Mouse (Mus musculus) forebrain, postnatal 0 days (tissue): ENCODE results near the gene Atp8a2. TPM values are rescaled to one million over a fixed set of nuclear protein-coding genes. Genes with fewer than 3 reads are reported as not detected.

Experiments used
- ATAC-seq: fragments of 200-750 bp; cut with Nextera tagmentation; 2 replicates; pipeline ENCODE4 v1.8.0; 2017; ENCODE audit warnings: mild to moderate bottlenecking, moderate library complexity
- DNase-seq: peaks from one replicate; pipeline ENCODE4 v3.0.0-alpha.2; 2015
- H3K27ac ChIP-seq: fragments of 300-500 bp; sonication (generic); 2 replicates; pipeline ENCODE4 v1.5.1; 2014; ENCODE audit warnings: low read depth, mild to moderate bottlenecking, antibody characterized with exemption, low read length, moderate library complexity, mixed read lengths
- H3K27me3 ChIP-seq: fragments of 300-500 bp; sonication (generic); 2 replicates; pipeline ENCODE4 v1.6.1; 2014; ENCODE audit warnings: mild to moderate bottlenecking, low read length, mixed read lengths; ENCODE audit not compliant: insufficient read depth
- H3K36me3 ChIP-seq: fragments of 300-500 bp; sonication (generic); 2 replicates; pipeline ENCODE4 v1.6.1; 2014; ENCODE audit warnings: mild to moderate bottlenecking, moderate library complexity; ENCODE audit not compliant: insufficient read depth
- H3K4me1 ChIP-seq: fragments of 300-500 bp; sonication (generic); 2 replicates; pipeline ENCODE4 v1.6.1; 2014; ENCODE audit warnings: antibody characterized with exemption; ENCODE audit not compliant: insufficient read depth
- H3K4me2 ChIP-seq: fragments of 300-500 bp; sonication (generic); 2 replicates; pipeline ENCODE4 v1.6.1; 2014; ENCODE audit warnings: low read depth, mild to moderate bottlenecking, moderate library complexity
- H3K4me3 ChIP-seq: fragments of 300-500 bp; sonication (generic); 2 replicates; pipeline ENCODE4 v1.5.1; 2014; ENCODE audit warnings: low read depth, low read length, mixed read lengths
- H3K9ac ChIP-seq: fragments of 300-500 bp; sonication (generic); 2 replicates; pipeline ENCODE4 v1.6.1; 2014; ENCODE audit warnings: mild to moderate bottlenecking
- H3K9me3 ChIP-seq: fragments of 300-500 bp; sonication (generic); 2 replicates; pipeline ENCODE4 v1.6.1; 2016; ENCODE audit warnings: low read length
- CTCF ChIP-seq: sonication (generic); IDR thresholded peaks from 2 replicates; pipeline ENCODE4 v1.5.1; 2016; ENCODE audit warnings: antibody characterized with exemption, control low read depth, low read depth
- WGBS: fragments of 180-500 bp; shearing (Covaris S2); extraction: QIAGEN DNeasy Blood & Tissue Kit; methylation state at CpG from one replicate; pipeline ENCODE4 v1.1.7; 2014; 5-methylcytosine and 5-hydroxymethylcytosine counted together
- polyA plus RNA-seq: library from polyadenylated mRNA; unstranded; fragments of >200 nt; fragmentation: Nextera tagmentation; extraction: Ambion mirVana; gene quantifications from 2 replicates; pipeline ENCODE4 v1.2.1, GENCODE M21; 2015
- total RNA-seq: library from RNA; depleted of rRNA; stranded (reverse); fragments of >200 nt; gene quantifications from 2 replicates; pipeline ENCODE4 v1.2.3, GENCODE M21; 2014

Gene Atp8a2
- total and polyA plus RNA-seq, 2 experiments from 2014 or later = 33.6 to 38.0 TPM

DNA sequence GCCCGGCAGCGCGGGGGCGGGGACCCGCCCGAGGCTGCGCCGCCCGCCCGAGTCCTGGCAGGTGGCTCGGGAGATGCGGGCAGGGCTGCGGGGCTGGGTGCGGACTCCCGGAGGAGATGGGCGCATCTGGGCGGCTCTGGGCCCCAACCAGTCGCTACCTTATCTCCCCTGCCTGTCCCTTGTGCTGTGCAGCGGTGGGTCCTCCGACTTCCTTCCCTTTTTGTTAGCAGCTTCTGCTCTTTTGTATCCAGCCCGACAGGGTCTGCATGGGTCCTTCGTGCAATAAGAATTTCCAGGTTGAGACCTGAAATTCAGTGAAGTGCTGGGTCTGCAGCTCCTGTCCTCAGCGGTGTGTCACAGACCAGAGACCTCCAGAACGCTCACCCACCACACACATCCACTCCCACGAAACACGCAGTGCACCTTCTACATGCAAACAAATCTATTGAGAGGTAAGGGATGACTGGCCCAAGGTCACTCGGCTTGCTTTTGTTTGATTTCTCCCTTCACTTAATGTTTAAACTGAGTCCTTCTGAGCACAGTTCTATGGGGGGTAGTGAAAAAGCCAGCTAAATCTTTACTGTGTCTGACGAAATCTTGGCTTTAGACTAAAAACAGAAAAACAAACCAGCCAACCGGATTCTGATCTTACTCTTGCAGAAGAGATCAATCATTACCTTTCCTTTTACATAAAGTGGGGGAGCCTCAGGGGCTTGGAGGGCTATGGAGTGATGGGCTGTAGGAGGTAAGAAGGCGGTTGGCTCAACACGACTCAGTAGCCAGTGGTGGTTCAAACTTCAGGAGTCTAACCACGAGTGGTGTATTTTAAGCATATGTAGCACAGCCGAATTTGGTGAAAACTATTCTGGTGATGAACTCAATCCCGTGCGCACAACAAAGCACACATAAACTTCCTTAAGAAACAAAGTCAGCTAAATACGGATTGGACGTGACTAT is 19.1 kb downstream of the Atp8a2 start:
- Histone ChIP-seq H3K9me3 (no peaks in the 10 kb centered on the region), H3K9ac (peak overlapping the region; percentile 85), H3K4me3 (peak overlapping the region; percentile 61), H3K36me3 (0 out of 2 replicates have a peak, but pooled peaks cover 4% of the 10 kb centered on the region), H3K27me3 (no peaks in the 10 kb centered on the region), H3K4me2 (peak overlapping the region; percentile 86), H3K27ac (peak overlapping the region; percentile 87), H3K4me1 (peaks cover 7% of the 10 kb centered on the region; the same call in 1 of the 2 replicates)
- 19% methylated on average over 32 of the region's 37 CpGs for WGBS
- no peak for TF ChIP-seq CTCF
- DNase-seq (peak; percentile 57), ATAC-seq (peak; percentile 54)

DNA sequence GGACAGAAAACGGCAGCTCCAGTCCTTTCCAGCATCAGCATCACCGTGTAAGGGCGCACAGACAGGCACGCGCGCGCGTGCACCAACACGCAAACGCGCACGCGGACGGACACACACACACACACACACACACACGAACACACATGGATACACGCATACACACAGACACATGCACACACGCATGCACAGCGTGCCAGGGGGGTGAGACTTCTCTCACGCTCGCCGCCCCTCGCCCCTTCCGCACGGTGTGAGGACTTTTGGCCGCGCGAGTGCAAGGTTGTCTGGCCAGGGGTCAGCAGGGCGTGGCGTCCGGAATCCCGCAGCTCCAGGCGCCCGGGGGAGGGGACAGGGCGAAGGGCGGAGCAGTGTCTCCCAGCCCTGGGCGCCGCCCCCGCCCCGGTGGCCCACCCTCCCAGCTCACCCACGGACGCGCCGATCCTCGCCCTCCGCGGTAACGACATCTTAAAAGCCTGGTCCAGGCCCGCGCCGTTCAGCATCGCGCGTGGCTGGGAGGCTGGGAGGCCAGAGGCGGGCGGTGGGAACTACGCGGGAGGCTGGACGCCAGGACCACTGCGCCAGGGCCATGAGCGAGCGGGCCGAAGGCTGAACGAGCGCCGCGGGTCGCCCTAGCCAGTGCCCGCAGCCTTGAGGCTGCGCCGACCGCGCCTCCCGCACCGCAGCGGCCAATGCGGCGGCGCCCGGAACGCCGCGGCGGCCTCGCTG is 19.9 kb downstream of the Atp8a2 start:
- 3% methylated on average over 72 of the region's 84 CpGs for WGBS
- TF ChIP-seq CTCF = no peak
- no peaks in the 10 kb centered on the region for H3K27me3 ChIP-seq
- H3K4me2 ChIP-seq = peak overlapping the region; percentile 86
- no peaks in the 10 kb centered on the region for H3K9me3 ChIP-seq
- 0 out of 2 replicates have a peak, but pooled peaks cover 4% of the 10 kb centered on the region for H3K36me3 ChIP-seq
- peak overlapping the region; percentile 87 for H3K27ac ChIP-seq
- H3K4me3 ChIP-seq = peak overlapping the region; percentile 61
- ATAC-seq = peak; percentile 86
- H3K4me1 ChIP-seq = peaks cover 7% of the 10 kb centered on the region; the same call in 1 of the 2 replicates
- peak overlapping the region; percentile 85 for H3K9ac ChIP-seq
- DNase-seq = peak; percentile 88

DNA sequence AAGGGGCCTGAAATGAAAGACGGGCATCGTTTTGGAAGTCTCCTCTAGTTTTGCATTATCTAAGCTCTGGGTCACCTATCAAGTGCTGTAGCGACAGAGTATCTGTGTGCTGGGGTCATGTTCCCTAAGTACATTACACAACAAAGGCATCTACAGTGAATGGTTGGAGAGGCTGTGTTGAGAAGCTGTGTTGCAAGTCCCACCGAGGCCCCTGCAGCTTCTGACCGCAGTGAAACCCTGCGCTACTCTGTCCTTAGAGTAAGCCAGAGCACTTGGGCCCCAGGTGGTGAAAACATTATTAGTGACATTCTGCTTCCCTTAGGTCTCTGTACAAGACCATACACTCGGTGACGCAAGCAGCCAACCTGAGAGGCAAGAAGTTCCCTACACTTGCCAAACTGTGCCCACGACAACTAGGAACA is 20.5 kb downstream of the Atp8a2 start:
- Histone ChIP-seq H3K27me3 (no peaks in the 10 kb centered on the region), H3K4me2 (peak overlapping the region; percentile 86), H3K4me1 (peaks cover 7% of the 10 kb centered on the region; the same call in 1 of the 2 replicates), H3K27ac (peak overlapping the region; percentile 87; the same call in 1 of the 2 replicates), H3K9me3 (no peaks in the 10 kb centered on the region), H3K9ac (peak overlapping the region; percentile 85), H3K4me3 (peak overlapping the region; percentile 61), H3K36me3 (0 out of 2 replicates have a peak, but pooled peaks cover 4% of the 10 kb centered on the region)
- no peak for TF ChIP-seq CTCF
- DNase-seq (no peak), ATAC-seq (no peak; the same call in 1 of the 2 replicates)
- 30% methylated on average over 9 of the region's 9 CpGs for WGBS

- DNase-seq = no peak
These were observed 24.5 kb downstream of the Atp8a2 start for GRCm38 (mm10) chr14:60172286-60173055.

GRCm38 (mm10) chr14:60170845-60171610 is 26.0 kb downstream of the Atp8a2 start:
- no peak for ATAC-seq
- no peaks in the 10 kb centered on the region for H3K27me3 ChIP-seq
- H3K9me3 ChIP-seq = no peaks in the 10 kb centered on the region
- H3K4me3 ChIP-seq = no peak overlapping the region
- no peak for DNase-seq
- no peak for TF ChIP-seq CTCF
- 85% methylated on average over 16 of the region's 16 CpGs for WGBS
- no peak overlapping the region for H3K9ac ChIP-seq
- H3K4me1 ChIP-seq = no peaks in the 10 kb centered on the region
- H3K27ac ChIP-seq = no peak overlapping the region
- H3K36me3 ChIP-seq = no peaks in the 10 kb centered on the region
- H3K4me2 ChIP-seq = no peak overlapping the region

More at GRCm38 (mm10) chr14:60172286-60173055, 24.5 kb downstream of the Atp8a2 start:
- no peaks in the 10 kb centered on the region for H3K27me3 ChIP-seq
- H3K4me2 ChIP-seq = no peak overlapping the region
- no peak for ATAC-seq
- H3K9me3 ChIP-seq = no peaks in the 10 kb centered on the region
- H3K27ac ChIP-seq = no peak overlapping the region
- no peaks in the 10 kb centered on the region for H3K36me3 ChIP-seq
- H3K4me3 ChIP-seq = no peak overlapping the region
- TF ChIP-seq CTCF = no peak
- no peaks in the 10 kb centered on the region for H3K4me1 ChIP-seq
- 54% methylated on average over 12 of the region's 12 CpGs for WGBS
- no peak overlapping the region for H3K9ac ChIP-seq

DNA sequence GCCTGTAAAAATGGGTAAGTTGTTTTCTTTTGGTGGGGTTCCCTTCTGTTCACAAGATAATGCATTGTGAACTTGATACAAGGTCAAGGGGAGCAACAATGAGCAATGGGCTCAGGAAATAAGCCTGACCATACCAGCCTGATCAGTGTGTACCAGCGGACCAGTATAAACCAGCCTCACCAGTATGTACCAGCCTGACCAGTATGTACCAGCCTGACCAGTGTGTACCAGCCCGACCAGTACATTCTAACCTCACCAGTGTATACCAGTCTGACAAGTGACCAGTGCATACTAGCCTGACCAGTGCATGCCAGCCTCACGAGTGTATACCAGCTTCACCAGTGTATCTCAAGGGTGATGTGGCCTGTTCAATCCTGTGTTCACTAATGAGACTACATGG is 33.6 kb downstream of the Atp8a2 start:
- no peak for ATAC-seq
- no peak overlapping the region for H3K4me3 ChIP-seq
- no peak overlapping the region for H3K4me2 ChIP-seq
- no peak overlapping the region for H3K27ac ChIP-seq
- H3K9me3 ChIP-seq = no peaks in the 10 kb centered on the region
- no peaks in the 10 kb centered on the region for H3K27me3 ChIP-seq
- DNase-seq = no peak
- 89% methylated on average over 3 of the region's 3 CpGs for WGBS
- H3K9ac ChIP-seq = no peak overlapping the region
- H3K36me3 ChIP-seq = no peaks in the 10 kb centered on the region
- no peak for TF ChIP-seq CTCF
- H3K4me1 ChIP-seq = no peaks in the 10 kb centered on the region
